Mouse (Mus musculus): Measurements from ENCODE around the gene Sorl1.

- no peak for TF ChIP-seq CTCF (IDR thresholded peaks at IDR 0.05; ENCODE audit: low read depth)
- no peak for TF ChIP-seq EP300 (IDR thresholded peaks at IDR 0.05; ENCODE audit: low read depth)
Observed at GRCm38 (mm10) chr9:42108369-42108951, 15.6 kb downstream of the Sorl1 start.
